Mouse (Mus musculus): ENCODE measurements around the gene Rpl23.

The Rpl23 gene

DNA sequence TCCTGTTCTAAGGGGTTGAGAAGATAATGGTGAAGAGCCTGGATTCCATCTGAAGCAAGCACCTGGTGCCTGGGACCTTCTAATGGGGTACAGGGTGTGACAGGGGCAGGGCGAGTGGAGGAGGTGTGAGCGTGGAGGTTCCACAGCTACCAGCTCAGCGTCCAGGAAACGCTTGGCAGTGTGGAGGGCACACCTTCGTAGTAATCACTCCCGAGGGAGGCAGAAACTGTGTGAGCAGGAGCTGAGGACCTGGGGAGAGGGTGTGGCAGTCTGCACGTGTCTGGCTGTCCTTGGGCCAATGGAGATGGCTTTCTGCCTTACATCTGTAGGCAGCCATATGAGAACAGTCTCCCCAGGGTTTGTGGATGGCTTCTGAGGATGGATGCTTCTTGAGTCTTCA, 30.8 kb upstream of the Rpl23 start:
- DNase-seq, result no peak

DNA sequence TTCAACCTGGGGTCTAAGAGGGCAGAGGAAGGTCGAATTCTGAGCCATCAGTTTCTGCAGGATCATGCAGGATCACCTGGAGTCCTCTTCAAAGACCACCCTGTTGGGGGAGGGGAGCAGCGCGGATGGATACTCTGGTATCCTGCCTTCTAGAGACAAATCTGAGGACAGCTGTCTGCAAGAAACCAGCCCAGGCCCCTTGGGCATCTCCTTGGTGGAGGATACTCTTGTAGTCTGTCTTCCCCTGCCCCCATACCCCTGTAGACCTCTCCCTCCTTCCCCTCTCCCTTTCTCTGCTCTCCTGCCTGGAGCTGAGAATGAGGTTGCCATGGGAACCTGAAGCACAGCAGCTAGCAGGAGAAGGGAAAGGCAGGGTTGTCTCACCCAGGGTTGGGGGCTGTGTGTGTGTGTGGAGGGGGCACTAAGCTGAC, 30.3 kb upstream of the Rpl23 start:
- DNase-seq, result no peak

DNA sequence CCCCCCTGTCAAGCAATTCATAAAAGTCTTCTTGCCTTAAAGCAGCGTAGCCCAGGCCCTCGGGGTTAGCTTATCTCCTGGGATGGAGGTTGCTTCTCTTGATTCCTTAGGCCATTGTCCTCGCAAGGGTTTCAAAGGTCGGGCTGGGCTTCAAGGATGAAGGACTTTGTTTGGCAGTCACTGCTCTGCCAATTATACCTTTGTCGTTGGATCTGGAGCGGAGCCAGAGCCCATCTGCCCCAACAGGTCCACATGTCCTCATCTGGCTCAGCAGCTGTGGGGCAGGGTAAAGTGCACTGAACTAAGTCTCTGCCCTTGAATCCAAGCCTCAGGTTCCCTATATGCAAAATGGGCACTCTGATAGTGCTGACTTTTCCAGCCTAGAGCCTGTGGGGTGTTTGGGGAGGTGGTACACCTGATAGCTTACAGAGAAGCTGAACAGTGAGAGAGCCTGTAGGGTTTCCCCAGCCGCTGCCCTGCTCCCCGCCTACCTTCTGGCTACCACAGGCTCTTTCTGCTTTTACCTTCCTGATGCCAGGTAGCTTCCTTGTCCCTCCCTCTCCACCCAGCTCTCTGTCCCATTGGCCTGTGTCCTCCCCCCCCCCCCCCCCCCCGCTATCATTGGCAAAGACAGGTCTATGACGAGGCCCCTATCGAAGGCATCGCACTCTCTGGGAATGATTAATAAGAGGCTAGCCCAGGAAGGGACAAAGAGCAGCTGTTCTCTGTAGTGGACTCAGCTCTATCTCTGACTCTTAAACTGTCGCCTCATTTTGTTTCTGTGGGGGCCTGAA, 29.5 kb upstream of the Rpl23 start:
- DNase-seq, result peak; percentile 80

DNA sequence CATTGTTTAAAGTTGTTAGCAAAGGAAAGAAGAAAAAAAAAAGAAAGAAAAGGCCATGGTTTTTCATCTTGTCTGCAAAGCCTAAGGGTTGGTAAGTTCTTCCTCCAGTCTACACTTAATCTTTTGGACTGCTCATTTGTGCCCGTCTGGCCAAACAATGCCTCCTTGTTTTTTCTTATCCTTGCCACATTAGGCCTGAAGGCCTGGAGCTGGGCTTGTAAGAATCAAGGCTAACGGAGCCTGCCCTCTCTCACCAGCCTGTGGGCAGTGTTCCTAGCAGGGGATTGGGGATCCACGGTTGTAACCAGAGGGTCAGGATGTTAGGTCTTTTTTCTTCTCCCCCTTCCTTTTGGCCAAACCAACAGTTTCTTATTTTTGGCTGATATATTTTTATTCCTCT, 28.7 kb upstream of the Rpl23 start:
- DNase-seq, result no peak

- peak; percentile 50 for DNase-seq
These were observed 28.1 kb upstream of the Rpl23 start for GRCm38 (mm10) chr11:97810356-97810755.

DNA sequence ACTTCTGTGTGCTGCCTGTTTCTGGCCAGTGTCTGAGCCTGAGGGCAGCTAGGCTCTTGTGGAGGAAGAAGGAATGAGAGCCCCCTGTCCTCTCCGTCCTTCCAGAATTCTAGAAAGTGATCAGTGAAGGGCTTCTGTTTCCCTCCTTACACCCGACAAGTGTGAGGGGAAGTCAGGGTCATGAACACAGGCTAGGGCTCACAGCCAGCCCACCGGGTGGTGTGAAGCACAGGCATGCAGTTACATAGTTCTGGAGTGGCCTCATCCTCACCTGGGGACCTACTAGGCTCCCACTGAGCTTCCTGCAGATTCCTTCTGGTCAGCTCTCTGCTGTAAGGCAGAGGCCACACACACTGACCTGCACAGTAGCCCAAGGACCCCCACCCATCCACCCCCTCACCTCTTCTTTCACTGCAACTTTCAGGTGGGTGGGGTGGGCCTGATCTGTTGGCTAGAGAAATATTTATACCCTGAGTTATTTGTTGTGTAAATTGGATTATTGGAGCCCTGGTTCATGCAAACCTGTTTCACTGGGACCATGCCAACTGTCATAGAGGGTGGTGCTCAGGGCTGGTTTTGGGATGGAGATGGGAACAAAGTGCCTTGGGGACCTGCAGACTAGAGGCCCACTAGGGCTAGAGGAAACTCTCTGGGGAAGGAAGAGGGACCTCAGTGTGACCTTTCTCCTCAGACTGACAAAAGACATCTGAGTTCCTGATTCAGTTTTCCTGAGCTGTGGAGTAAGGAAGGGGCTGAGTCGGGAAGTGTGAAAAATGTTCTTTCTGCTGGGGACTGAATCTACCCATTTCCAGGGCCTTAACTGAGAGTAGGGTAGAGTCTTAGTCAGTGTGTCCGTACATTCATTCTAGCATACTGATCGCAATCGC, 27.2 kb upstream of the Rpl23 start:
- DNase-seq, result peak; percentile 18

DNA sequence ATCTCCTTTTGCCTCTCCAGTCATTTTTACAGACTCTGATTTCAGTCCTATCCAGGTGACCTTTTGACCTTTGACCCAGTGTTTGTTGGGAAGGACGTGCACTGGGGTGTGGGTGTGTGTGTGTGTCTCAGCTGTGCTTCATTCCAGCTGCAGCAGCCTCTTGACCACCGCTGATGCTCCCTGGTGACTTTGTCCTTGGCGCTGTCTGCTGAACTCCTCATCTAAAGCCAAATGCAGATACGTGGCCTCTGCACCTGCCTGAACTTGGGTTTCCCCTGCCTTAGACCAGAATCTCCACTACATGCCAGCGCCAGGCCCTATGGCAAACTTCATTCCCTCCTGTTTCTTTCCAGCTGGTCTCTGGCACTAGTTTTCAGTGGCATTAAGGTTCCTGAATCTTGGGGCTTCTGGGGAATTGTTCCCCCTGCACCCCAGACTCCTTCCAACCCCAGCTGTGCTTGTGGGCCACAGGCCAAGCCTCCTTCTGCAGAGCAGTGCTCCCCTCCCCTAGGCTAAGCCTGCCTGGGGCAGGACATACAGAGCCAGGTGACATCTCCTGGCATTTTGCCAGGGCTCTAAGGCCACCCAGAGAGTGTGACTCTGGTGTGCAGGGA, 26.5 kb upstream of the Rpl23 start:
- DNase-seq, result peak; percentile 47

DNA sequence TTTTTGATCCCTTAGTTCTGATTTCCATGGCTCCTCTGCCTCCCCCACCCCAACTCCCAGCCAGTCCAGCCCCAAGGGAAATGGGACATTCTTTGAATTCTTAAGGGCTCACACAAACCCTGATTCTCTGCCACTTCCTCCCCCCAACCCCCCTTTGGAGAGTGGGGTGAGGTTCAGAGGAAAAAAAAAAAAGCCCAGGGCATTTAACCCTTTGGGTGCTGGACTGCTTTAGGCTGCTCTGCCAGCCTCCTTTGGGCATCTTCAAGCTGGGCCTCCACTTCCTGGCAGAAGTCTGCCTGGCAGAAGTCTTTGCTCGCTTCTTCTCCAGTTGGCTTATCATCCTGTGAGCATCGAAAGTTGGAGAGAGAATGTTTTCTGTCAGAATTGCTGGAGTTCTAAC, 25.9 kb upstream of the Rpl23 start:
- no peak for DNase-seq

DNA sequence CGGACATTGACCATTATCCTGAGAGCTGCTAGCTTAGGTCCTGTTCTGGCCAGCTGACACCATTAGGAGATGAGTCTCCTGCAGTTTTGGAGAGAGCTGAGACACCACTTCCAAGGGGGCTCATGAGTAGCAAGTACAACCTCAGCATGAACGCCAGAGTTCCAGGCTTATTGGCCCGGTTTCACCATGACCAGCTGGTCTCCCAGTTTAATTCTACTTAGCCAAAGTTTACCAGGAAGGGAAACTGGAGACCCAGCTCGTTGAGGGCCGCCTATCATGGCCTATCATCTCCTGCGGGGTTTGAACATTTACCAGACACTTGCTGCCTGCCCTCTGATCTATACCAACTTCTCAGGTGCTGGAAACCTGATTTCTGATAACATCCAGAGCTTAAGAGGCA, 25.4 kb upstream of the Rpl23 start:
- DNase-seq, result peak; percentile 58

GRCm38 (mm10) chr11:97806613-97806964, 24.4 kb upstream of the Rpl23 start:
- DNase-seq, result no peak

GRCm38 (mm10) chr11:97805662-97806612, 23.7 kb upstream of the Rpl23 start:
- DNase-seq, result peak; percentile 50

DNA sequence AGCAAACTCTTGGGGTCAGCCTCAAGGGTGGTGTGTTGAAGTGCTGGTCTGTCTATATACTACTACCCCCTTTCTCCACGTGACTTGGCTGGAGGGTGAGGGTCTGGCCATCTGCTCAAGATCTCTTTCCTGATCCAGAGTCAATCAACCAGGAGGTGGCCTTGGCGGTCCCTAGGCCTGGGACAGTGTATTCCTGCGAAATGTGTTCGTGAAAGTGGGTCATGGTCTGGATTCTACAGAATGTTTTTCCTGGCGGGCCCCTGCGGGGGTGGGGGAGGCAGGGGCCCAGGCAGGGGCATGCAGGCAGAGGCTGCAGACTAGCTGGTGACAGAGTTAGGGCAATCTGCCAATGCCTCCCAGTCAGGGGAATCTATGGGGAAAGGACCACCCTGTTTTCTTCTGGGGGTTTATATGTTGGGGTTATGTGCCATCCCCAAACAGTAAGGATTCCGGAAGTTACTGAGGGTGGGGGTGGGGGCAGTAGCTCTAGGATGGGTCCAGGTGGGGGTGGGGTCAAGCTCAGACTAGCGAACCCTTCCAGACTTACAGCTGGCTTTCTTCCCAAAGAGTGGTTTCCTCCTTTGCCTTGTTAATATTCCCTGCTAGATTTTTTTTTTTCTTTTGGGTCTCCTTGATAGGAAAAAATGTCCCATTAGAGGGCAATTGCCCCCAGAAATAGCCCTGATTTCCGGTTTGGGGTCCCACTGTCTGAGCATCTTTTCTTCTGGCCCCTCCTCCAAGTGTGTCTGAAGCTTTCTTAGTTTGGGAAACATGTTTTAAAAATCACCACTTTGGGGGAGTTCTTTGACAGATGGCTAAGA, 22.8 kb upstream of the Rpl23 start:
- DNase-seq, result peak; percentile 48

- no peak for DNase-seq
These were observed 21.6 kb upstream of the Rpl23 start for GRCm38 (mm10) chr11:97803847-97804246.

DNA sequence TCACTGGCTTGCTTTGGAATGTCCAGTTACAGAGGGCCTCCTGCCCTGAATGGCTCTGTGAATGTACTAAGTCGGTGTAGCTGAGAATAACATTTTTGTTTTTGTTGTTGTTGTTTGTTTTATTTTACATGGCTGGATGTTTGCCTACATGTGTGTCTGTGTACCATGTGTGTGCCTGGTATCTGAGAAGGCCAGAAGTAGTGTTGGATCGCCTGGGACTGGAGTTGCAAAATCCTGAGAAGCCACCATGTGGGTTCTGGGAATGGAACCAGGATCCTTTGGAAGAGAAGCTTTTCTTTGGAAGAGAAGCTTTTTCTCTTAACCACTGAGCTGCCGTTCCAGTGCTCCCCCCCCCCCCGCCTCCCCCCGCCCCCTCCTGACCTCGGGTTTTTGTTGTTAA, 20.3 kb upstream of the Rpl23 start:
- DNase-seq, result no peak

- DNase-seq, result no peak
These were observed 19.9 kb upstream of the Rpl23 start for GRCm38 (mm10) chr11:97802194-97802470.

DNA sequence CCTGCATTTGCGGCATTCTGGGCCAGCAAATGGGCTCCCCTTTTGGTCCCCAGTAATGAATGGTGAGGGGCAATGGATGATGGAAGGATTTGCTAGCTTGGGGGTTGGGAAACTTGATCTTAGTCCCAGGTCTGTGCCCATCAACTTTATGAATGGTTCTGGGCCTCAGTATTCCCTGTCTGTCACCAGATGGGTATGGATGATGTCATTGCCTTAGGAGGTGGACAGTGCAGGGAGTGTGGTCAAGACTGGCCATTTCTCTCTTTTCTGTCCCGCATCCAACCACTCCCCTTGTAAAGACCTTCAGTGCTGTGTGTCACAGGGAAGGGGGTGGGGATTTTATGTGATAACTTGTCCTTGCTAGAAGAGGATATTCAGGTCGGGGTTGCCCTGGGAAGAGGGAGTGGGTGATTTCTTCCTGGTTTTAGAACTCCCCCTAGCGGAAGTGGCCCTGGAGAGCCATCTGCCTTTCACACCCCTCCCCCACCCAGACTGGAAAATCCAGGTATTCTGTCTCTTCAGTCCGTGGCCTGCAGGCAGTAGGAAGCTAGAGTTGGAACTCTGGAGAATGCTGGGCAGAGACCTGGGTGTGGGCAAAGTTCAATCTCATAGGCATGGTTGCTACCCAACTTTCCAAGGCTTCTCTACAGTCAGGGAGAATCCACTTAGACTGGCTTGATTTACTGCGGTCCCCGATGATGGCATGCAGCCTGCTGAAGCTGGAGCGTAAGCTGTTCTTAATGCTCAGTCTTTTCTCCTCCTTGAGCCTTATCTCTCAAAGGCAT, 19.4 kb upstream of the Rpl23 start:
- DNase-seq, result peak; percentile 68

DNA sequence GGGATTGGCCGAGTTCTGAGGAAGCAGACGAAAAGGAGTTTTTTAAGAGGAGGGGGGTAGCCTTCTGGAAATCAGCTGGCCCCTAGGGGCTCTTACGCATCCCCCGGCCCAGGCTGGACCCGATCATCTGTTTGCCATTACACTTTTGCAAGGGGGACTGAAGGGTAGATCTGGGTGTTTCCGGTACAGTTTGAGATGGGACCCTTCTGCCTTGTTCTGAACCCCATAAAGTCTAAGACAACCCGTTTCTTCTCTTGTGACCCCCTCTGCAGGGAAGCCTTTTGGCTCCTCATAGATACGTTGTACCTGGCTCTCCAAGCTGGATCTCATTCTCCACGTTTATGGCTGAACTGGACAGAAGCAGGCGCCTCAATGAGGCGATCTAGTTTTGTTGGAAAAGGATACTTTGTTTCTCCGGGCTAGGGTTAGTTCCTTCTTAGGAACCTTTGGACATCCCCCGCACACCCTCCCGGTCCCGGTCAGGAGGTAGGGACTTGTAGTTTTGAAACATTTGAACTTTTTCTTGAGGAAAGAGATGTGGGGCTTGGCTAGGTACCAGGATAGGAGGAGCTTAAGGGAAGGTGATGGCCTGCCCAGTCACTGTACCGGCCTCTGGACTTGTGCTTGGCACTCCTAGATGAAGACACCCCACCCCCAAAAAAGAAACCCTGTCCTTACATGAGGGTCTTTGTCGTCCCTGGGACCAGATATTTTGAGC, 18.6 kb upstream of the Rpl23 start:
- peak; percentile 75 for DNase-seq

DNA sequence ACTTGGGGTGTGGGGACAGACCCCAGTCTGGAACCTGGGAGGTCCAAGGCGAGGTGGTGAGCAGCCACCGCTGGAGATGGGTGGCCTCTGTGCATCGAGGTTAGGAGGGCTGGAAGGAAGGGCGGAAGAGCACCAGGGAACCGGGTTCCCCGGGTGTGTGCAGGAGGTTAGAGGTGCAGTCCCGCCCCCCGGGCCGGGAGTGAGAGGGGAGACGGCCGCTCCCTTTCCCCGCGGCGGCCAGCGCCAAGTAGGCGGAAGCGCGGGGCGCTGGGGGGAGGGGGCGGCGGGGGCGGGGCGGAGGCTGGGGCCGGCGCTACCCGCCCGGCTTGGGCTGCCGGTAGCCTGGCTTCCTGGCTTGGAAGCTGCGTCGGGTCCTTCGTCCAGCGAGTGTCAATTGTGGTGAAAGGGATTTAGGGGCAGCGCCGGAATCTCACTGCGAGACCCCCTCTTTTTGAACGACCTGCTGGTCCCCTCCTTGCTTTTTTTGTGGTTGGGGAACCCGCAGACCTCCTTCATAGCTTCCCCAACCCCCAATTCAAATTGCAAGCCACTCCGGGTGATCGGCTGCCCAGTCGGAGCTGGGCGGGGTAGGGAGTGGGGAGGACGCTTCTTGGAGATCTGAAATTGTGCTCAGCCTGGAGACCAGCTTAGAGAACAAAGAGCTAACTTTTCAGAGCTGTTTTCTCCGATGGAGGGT, 17.9 kb upstream of the Rpl23 start:
- peak; percentile 84 for DNase-seq

DNA sequence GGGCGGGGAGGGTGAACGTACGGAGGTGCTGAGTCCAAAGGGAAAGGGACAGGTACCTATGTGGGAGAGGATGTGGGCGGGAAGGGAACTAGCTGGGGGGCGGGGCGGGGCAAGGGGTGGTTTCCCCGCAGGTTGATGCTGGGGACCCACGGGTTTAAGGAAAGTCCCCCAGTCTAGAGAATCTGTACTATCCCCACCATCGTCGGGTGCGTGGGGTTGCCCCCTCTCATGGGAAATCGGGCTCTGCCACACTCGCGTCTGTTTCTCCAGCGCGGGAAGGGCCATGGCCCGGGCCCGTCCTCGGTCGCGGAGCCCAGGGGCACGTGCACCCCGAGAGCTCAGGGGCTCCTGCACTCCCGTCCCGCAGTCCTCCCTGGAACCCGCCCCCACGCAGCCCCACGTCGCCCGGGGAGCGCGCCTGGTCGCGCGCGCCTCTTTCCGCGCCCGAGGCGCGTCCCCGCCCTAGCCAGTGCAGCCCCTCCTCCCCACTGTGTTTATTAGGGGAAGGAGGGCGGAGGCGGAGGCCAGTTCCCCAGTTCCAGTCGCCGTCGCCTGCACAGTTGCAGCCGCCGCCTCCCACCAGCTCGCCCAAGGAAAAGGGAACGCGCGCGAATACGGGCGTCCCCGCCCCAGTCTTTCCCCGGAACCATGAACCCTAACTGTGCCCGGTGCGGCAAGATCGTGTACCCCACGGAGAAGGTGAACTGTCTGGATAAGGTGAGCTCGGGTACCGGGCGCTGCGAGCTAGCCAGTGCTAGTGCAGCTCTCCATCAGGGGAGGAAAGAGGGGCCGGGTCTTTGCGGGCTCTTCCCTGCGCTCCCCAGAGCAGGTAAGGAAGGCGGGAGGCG, 17.1 kb upstream of the Rpl23 start:
- DNase-seq, result peak; percentile 89
